Mouse (Mus musculus): ENCODE measurements around the gene Edn3. TPM values are rescaled to one million over a fixed set of nuclear protein-coding genes. Genes with fewer than 3 reads are reported as not detected.

The Edn3 gene
- polyA plus RNA-seq (2015; fragmentation: Illumina TruSeq; extraction: RNeasy Lipid Tissue Mini Kit (QIAGEN cat#74804); ENCODE audit: low read depth, low replicate concordance) = 4.4 TPM

GRCm38 (mm10) chr2:174760479-174761121 lies at the start of gene Edn3:
Gene Edn3, plus strand, starts transcription at chr2:174760619.

Other genes with a start within 250 kb of the Edn3 start
- gene Zfp831, start 117.1 kb upstream of the Edn3 start, polyA plus RNA-seq (2015; fragmentation: Illumina TruSeq; extraction: RNeasy Lipid Tissue Mini Kit (QIAGEN cat#74804); ENCODE audit: low read depth, low replicate concordance) = 6.0 TPM
- not detected for gene Gm14444, start 249.6 kb downstream of the Edn3 start, polyA plus RNA-seq (2015; fragmentation: Illumina TruSeq; extraction: RNeasy Lipid Tissue Mini Kit (QIAGEN cat#74804); ENCODE audit: low read depth, low replicate concordance)

Measured in brain, adult 10 weeks (tissue).